Mouse (Mus musculus) stomach, postnatal 0 days (tissue): ENCODE measurements around the gene Tnip1.

Experiments
- CTCF ChIP-seq: IDR thresholded peaks from 2 replicates; pipeline ENCODE4 v1.5.1; 2016; ENCODE audit warnings: antibody characterized with exemption, low read depth, mild to moderate bottlenecking, moderate library complexity
- EP300 ChIP-seq: optimal IDR thresholded peaks from 2 replicates; pipeline ENCODE3; 2016; ENCODE audit warnings: antibody characterized with exemption

- no peak for TF ChIP-seq CTCF
- no peak for TF ChIP-seq EP300
These were observed 36.0 kb upstream of the Tnip1 start for GRCm38 (mm10) chr11:54998708-54999107.
